Mouse (Mus musculus): Measurements from ENCODE around the gene Cd5. TPM values are rescaled to one million over a fixed set of nuclear protein-coding genes. Genes with fewer than 3 reads are reported as not detected.

The Cd5 gene
- total RNA-seq, 4 experiments from 2014 or later, result 0.16 to 0.26 (median 0.21) TPM

DNA sequence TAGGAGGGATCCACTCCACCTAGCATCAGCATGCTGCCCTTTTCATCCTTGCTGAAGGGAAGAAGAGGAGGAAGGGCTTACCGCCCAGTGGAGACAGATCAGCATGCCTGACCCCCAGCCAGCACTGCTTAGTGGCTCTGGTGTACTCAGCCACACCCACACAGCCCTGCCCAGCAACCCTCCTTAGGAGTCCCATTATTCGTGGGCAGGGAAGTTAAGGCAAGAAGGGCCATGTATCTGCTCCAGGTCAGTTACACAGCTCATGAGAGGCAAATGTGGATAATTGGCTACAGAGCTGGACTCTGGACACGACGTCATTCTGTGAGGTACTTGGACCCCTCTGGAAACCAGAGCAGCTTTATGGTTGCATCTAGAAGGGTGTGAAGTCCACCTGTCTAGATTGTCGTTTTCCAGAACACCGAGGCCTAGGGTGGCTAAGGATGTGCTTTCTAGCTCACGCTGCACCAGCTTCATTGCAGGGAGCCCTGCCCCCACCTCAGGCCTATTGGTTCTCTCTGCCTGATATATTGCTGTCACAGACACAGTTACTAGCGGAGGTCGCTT lies 66.9 kb downstream of the Cd5 start:
- no peak for DNase-seq (ENCODE audit: low spot score)

GRCm38 (mm10) chr19:10671319-10671718 lies 67.5 kb downstream of the Cd5 start:
- DNase-seq (ENCODE audit: low spot score), result no peak

Other genes starting within 250 kb of the Cd5 start
- 10 to 100 TPM; 19.5 to 23.3 (median 21.8) TPM for gene Cpsf7, start 213.7 kb downstream of the Cd5 start, total RNA-seq (2022)
- 10 to 100 TPM; 70.8 to 93.2 (median 82.9) TPM for gene Sdhaf2, start 212.9 kb downstream of the Cd5 start, total RNA-seq (2022)
- gene Tmem216, start 182.8 kb downstream of the Cd5 start, total RNA-seq (2022), result 1 to 10 TPM; 4.1 to 8.3 (median 5.7) TPM
- gene Cyb561a3, start 161.8 kb downstream of the Cd5 start, total RNA-seq (2022), result 10 to 100 TPM; 11.1 to 12.9 (median 12.0) TPM
- 1 to 10 TPM; 1.6 to 4.0 (median 2.3) TPM for gene Tmem138, start 161.6 kb downstream of the Cd5 start, total RNA-seq (2022)
- 100 to 1,000 TPM; 132 to 146 (median 139) TPM for gene Ddb1, start 133.7 kb downstream of the Cd5 start, total RNA-seq (2022)
- 10 to 100 TPM in 2 of 4 experiments, 1 to 10 TPM in 2; 9.4 to 11.3 (median 10.2) TPM for gene Tkfc, start 133.3 kb downstream of the Cd5 start, total RNA-seq (2022)
- gene Vwce, start 104.8 kb downstream of the Cd5 start, total RNA-seq (2022), result not detected
- gene Pga5, start 60.9 kb downstream of the Cd5 start, total RNA-seq (2022), result not detected
- gene Vps37c, start 50.3 kb downstream of the Cd5 start, total RNA-seq (2022), result 10 to 100 TPM; 21.0 to 25.1 (median 23.0) TPM
- gene Cd6, start 91.1 kb upstream of the Cd5 start, total RNA-seq (2022), result under 1 TPM in 1 of 4 experiments, not detected in 3; 0.37 TPM
- gene Slc15a3, start 100.7 kb upstream of the Cd5 start, total RNA-seq (2022), result 1 to 10 TPM; 1.7 to 2.7 (median 2.1) TPM
- 10 to 100 TPM in 3 of 4 experiments, 1 to 10 TPM in 1; 9.2 to 11.3 (median 10.9) TPM for gene Tmem132a, start 130.9 kb upstream of the Cd5 start, total RNA-seq (2022)
- gene Tmem109, start 143.0 kb upstream of the Cd5 start, total RNA-seq (2022), result 100 to 1,000 TPM; 103 to 117 (median 104) TPM
- 100 to 1,000 TPM; 259 to 280 (median 264) TPM for gene Prpf19, start 156.2 kb upstream of the Cd5 start, total RNA-seq (2022)
- gene Zp1, start 181.6 kb upstream of the Cd5 start, total RNA-seq (2022), result not detected
- gene Ptgdr2, start 198.2 kb upstream of the Cd5 start, total RNA-seq (2022), result under 1 TPM in 1 of 4 experiments, not detected in 3; 0.19 TPM
- 1 to 10 TPM; 5.6 to 7.3 (median 6.4) TPM for gene Ccdc86, start 210.3 kb upstream of the Cd5 start, total RNA-seq (2022)
- not detected for gene Ms4a10, start 235.7 kb upstream of the Cd5 start, total RNA-seq (2022)